Mouse (Mus musculus): ENCODE measurements around the gene Fndc10.
A peak's percentile ranks its signal among the peaks of the same experiment; 100 is the strongest.
"Not testable (repeated sequence)": the region's sequence is repeated elsewhere in the genome, so short reads cannot be mapped to it uniquely, and the experiment has no call there.

The Fndc10 gene

GRCm38 (mm10) chr4:155694111-155694481, at the start of gene Fndc10:
Fndc10 (plus strand) TSS chr4:155694342.
- peak; percentile 77 for DNase-seq (ENCODE audit: low spot score)

- not testable (repeated sequence) for DNase-seq (ENCODE audit: low spot score)
Observed at GRCm38 (mm10) chr4:155645308-155645707, 48.8 kb upstream of the Fndc10 start, which contains the start of gene Gm10563. Gm10563 (minus strand) TSS chr4:155645408.

- DNase-seq (ENCODE audit: low spot score), result no peak
Observed at GRCm38 (mm10) chr4:155645721-155646120, 48.4 kb upstream of the Fndc10 start.

GRCm38 (mm10) chr4:155649355-155649754, 44.8 kb upstream of the Fndc10 start:
- no peak for DNase-seq (ENCODE audit: low spot score)

GRCm38 (mm10) chr4:155651553-155652269, 42.4 kb upstream of the Fndc10 start:
- peak; percentile 26 for DNase-seq (ENCODE audit: low spot score)

GRCm38 (mm10) chr4:155652283-155653085, 41.7 kb upstream of the Fndc10 start:
- DNase-seq (ENCODE audit: low spot score), result peak; percentile 27

GRCm38 (mm10) chr4:155653086-155653450, 41.1 kb upstream of the Fndc10 start, which contains the start of gene Mmp23:
Mmp23 (minus strand) TSS chr4:155653384.
- peak; percentile 74 for DNase-seq (ENCODE audit: low spot score)

- DNase-seq (ENCODE audit: low spot score), result peak; percentile 63
Observed at GRCm38 (mm10) chr4:155653451-155654182, 40.5 kb upstream of the Fndc10 start.

GRCm38 (mm10) chr4:155654183-155654455, 40.0 kb upstream of the Fndc10 start:
- no peak for DNase-seq (ENCODE audit: low spot score)

- DNase-seq (ENCODE audit: low spot score), result peak; percentile 69
Observed at GRCm38 (mm10) chr4:155654456-155655298, 39.5 kb upstream of the Fndc10 start.

- no peak for DNase-seq (ENCODE audit: low spot score)
Observed at GRCm38 (mm10) chr4:155656214-155656751, 37.9 kb upstream of the Fndc10 start.

- DNase-seq (ENCODE audit: low spot score), result no peak
Observed at GRCm38 (mm10) chr4:155658961-155659360, 35.2 kb upstream of the Fndc10 start.

GRCm38 (mm10) chr4:155660641-155661040, 33.5 kb upstream of the Fndc10 start:
- DNase-seq (ENCODE audit: low spot score), result no peak

GRCm38 (mm10) chr4:155666903-155667302, 27.2 kb upstream of the Fndc10 start:
- no peak for DNase-seq (ENCODE audit: low spot score)

- DNase-seq (ENCODE audit: low spot score), result peak; percentile 99
Observed at GRCm38 (mm10) chr4:155668689-155669597, 25.2 kb upstream of the Fndc10 start, which contains the start of gene Mib2. Mib2 (minus strand) TSS chr4:155669198.

- DNase-seq (ENCODE audit: low spot score), result no peak
Observed at GRCm38 (mm10) chr4:155669598-155670075, 24.5 kb upstream of the Fndc10 start.

GRCm38 (mm10) chr4:155670236-155670635, 23.9 kb upstream of the Fndc10 start:
- not testable (repeated sequence) for DNase-seq (ENCODE audit: low spot score)

GRCm38 (mm10) chr4:155672082-155672481, 22.1 kb upstream of the Fndc10 start:
- DNase-seq (ENCODE audit: low spot score), result no peak

- DNase-seq (ENCODE audit: low spot score), result no peak
Observed at GRCm38 (mm10) chr4:155675991-155676390, 18.2 kb upstream of the Fndc10 start.

GRCm38 (mm10) chr4:155683670-155684277, 10.4 kb upstream of the Fndc10 start:
- DNase-seq (ENCODE audit: low spot score), result not testable (repeated sequence)

Data from embryo, embryonic 10.5 days (tissue).